Mouse (Mus musculus) hindbrain, embryonic 14.5 days (tissue): ENCODE results near the gene Olfr1163. TPM values are rescaled to one million over a fixed set of nuclear protein-coding genes. Genes with fewer than 3 reads are reported as not detected.
"Not testable (repeated sequence)": the region's sequence is repeated elsewhere in the genome, so short reads cannot be mapped to it uniquely, and the experiment has no call there.

ENCODE experiments used
- ATAC-seq: fragments of 200-750 bp; cut with Nextera tagmentation; 2 replicates; pipeline ENCODE4 v1.8.0; 2017; ENCODE audit warnings: moderate number of reproducible peaks, mild to moderate bottlenecking, moderate TSS enrichment, moderate library complexity; ENCODE audit not compliant: low FRiP score
- DNase-seq: peaks from one replicate; pipeline ENCODE4 v3.0.0-alpha.2; 2015; ENCODE audit warnings: low spot score
- H3K27ac ChIP-seq: fragments of 300-500 bp; sonication (generic); 2 replicates; pipeline ENCODE4 v1.5.1; 2014; ENCODE audit warnings: mild to moderate bottlenecking, moderate library complexity
- H3K27me3 ChIP-seq: fragments of 300-500 bp; sonication (generic); 2 replicates; pipeline ENCODE4 v1.6.1; 2014; ENCODE audit warnings: mild to moderate bottlenecking, low read length, mixed read lengths; ENCODE audit not compliant: control insufficient read depth, insufficient read depth
- H3K36me3 ChIP-seq: fragments of 300-500 bp; sonication (generic); replicated peaks from 2 replicates; pipeline ENCODE4 v1.6.1; 2014; ENCODE audit not compliant: control insufficient read depth, insufficient read depth
- H3K4me1 ChIP-seq: fragments of 300-500 bp; sonication (generic); replicated peaks from 2 replicates; pipeline ENCODE4 v1.6.1; 2014; ENCODE audit warnings: antibody characterized with exemption, low read length, mixed read lengths; ENCODE audit not compliant: control insufficient read depth, insufficient read depth
- H3K4me2 ChIP-seq: fragments of 300-500 bp; sonication (generic); replicated peaks from 2 replicates; pipeline ENCODE4 v1.6.1; 2014; ENCODE audit warnings: mild to moderate bottlenecking, moderate library complexity
- H3K4me3 ChIP-seq: fragments of 300-500 bp; sonication (generic); replicated peaks from 2 replicates; pipeline ENCODE4 v1.5.1; 2014; ENCODE audit warnings: mild to moderate bottlenecking, low read length
- H3K9ac ChIP-seq: fragments of 300-500 bp; sonication (generic); 2 replicates; pipeline ENCODE4 v1.6.1; 2014
- H3K9me3 ChIP-seq: fragments of 300-500 bp; sonication (generic); 2 replicates; pipeline ENCODE4 v1.6.1; 2016; ENCODE audit warnings: low read length; ENCODE audit not compliant: control insufficient read depth
- WGBS: fragments of 180-500 bp; shearing (Covaris S2); extraction: QIAGEN DNeasy Blood & Tissue Kit; methylation state at CpG from one replicate; pipeline ENCODE4 v1.1.7; 2014; 5-methylcytosine and 5-hydroxymethylcytosine counted together
- polyA plus RNA-seq: library from polyadenylated mRNA; unstranded; fragments of >200 nt; fragmentation: Nextera tagmentation; extraction: Ambion mirVana; gene quantifications from 2 replicates; pipeline ENCODE4 v1.2.1, GENCODE M21; 2014

Gene Olfr1163
- polyA plus RNA-seq, result not detected in 2 replicates

DNA sequence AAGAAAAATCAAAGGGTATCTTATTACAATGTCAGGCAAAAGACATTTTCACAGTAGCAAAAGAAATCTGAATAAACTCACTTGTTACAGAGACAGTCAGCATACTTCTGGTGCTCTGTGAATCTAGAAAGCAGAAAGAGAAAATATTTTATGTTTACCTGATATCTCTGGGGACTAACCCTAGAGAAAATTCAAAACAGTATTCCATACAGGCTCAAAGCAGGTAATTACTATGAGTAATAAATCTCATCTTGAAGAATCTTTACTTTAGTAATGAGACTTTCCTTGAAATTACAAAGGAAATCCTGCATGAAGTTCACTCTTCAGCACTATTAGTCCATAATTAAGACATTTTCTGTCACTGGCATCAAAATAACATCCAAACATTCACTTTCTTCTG, at the start of gene Olfr1163:
Olfr1163 (minus strand) TSS at position 101 of the 400 bp plus-strand sequence.
- ATAC-seq, result no peak
- Histone ChIP-seq H3K9me3 (no peaks in the 10 kb centered on the region), H3K4me3 (no peak within 1 kb of the TSS), H3K4me2 (no peak within 1 kb of the TSS), H3K27ac (no peak within 1 kb of the TSS), H3K27me3 (no peaks in the 10 kb centered on the region), H3K9ac (no peak within 1 kb of the TSS), H3K36me3 (no peaks in the 10 kb centered on the region), H3K4me1 (no peaks in the 10 kb centered on the region)
- DNase-seq, result no peak

DNA sequence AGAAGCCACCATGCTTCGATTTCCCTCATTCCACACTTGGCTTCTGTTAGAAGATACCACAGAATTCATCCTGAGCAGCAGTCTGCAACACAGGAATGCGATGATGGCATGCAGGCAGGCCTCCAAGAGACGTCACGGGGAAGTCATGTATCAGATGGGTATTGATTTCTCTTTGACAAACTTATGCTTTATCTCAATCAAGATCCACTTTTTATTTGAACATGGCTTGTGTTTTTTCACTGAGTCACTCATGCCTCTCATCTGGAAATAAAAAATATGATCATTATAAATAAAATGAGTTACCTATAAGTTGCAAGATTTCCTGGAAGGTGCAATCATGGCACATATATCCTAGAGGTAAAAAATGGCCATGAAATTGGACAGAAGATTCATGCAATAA, 22.2 kb upstream of the Olfr1163 start, which contains the start of gene Olfr1164:
Olfr1164 (minus strand) TSS at position 101 of the 400 bp plus-strand sequence.
- H3K4me2 ChIP-seq, result no peak within 1 kb of the TSS
- H3K27ac ChIP-seq, result no peak within 1 kb of the TSS
- no peaks in the 10 kb centered on the region for H3K36me3 ChIP-seq
- 83% methylated on average over 4 of the region's 4 CpGs for WGBS
- H3K4me1 ChIP-seq, result no peaks in the 10 kb centered on the region
- no peaks in the 10 kb centered on the region for H3K27me3 ChIP-seq
- H3K9ac ChIP-seq, result no peak within 1 kb of the TSS
- no peak within 1 kb of the TSS for H3K4me3 ChIP-seq
- DNase-seq (no peak), ATAC-seq (no peak)
- no peaks in the 10 kb centered on the region for H3K9me3 ChIP-seq

DNA sequence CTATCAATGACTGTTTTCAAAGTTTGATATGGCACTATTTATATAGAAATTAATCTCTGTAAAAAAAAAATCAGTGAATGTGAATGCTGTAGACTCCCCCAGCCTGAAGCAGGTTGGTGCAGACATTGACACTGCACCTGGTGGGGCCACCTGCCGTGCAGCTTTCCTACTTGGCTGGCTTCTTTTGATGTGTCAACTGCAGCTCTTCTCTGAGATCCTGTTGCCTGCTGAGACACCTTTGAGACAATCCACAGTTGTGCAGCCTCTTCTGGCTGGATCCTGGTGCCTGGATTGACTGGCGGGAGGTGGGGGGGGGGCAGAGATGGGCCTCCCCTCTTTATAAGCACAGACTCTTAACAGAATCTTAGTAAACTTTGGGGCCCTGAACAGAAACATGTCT, 8.0 kb downstream of the Olfr1163 start:
- Histone ChIP-seq H3K4me1 (no peaks in the 10 kb centered on the region), H3K9me3 (no peaks in the 10 kb centered on the region), H3K9ac (no peak overlapping the region), H3K4me3 (no peak overlapping the region), H3K27me3 (no peaks in the 10 kb centered on the region), H3K27ac (no peak overlapping the region), H3K36me3 (no peaks in the 10 kb centered on the region), H3K4me2 (no peak overlapping the region)
- DNase-seq (no peak), ATAC-seq (no peak)
- WGBS, result 79% methylated on average over 2 of the region's 2 CpGs

DNA sequence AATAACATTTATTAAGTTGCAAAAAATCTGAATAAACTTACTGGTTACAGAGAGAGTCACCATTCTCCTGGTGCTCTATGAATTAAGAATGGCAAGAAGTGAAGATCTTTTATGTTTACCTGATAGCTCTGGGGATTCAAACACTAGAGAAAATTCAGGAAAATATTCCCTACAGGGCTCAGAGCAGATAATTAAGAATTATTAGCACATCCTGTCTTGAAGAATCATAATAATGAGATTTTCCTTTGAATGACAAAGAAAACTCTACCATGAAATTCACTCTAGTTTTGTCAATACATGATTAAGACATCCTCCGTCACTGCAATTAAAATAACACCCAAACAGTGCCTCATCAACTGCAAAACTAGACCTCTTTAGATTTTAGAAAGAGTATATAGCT, 20.6 kb downstream of the Olfr1163 start, which contains the start of gene Olfr1162:
Olfr1162 (minus strand) TSS at position 101 of the 400 bp plus-strand sequence.
- Histone ChIP-seq H3K4me2 (no peak within 1 kb of the TSS), H3K27me3 (no peaks in the 10 kb centered on the region), H3K4me3 (no peak within 1 kb of the TSS), H3K36me3 (no peaks in the 10 kb centered on the region), H3K4me1 (no peaks in the 10 kb centered on the region), H3K9me3 (no peaks in the 10 kb centered on the region), H3K9ac (no peak within 1 kb of the TSS), H3K27ac (no peak within 1 kb of the TSS)
- DNase-seq (no peak), ATAC-seq (no peak)
- 86% methylated on average over 1 of the region's 1 CpGs for WGBS

DNA sequence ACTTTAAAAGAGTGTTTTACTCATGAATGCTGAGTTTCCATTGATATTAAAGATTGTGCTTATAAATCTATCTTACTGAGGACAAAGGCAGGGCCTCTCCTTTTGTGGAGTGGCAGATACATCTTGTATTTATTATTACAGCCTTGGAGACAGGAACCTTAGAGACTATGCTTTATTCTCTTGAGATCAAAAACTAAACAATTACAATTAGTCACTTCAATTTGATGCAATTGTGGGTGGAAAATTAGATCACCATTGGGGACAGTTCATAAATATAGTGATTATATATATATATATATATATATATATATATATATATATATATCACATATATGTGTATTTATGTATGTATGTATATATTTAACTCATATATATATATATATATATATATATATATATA, 34.0 kb downstream of the Olfr1163 start, which contains the start of gene Olfr73:
Olfr73 (minus strand) TSS at position 101 of the 400 bp plus-strand sequence.
- no peak for ATAC-seq
- H3K27ac ChIP-seq, result no peak within 1 kb of the TSS

DNA sequence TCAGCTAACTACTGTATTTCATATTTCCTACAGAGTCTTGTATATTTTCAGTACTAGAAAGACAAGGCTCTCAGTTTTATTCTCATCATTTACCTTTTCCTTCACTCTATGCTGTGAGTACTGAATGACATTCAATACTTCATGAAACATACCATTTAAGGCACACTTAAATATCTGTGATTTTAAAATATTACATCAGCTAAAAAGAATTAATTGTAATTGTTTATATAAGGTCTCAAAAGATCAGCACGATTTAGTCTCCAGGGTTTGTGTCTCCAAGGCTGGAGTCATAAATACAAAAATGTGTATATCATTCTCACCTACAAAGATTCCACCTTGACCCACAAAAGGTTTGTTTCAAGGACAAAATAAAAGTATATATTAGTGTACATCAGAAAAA, 49.2 kb downstream of the Olfr1163 start, which contains the start of gene Olfr1161:
Olfr1161 (plus strand) TSS at position 301 of the 400 bp plus-strand sequence.
- DNase-seq, H3K27me3 ChIP-seq, ATAC-seq, H3K4me3 ChIP-seq, H3K4me2 ChIP-seq, H3K27ac ChIP-seq, H3K36me3 ChIP-seq, H3K9me3 ChIP-seq, H3K4me1 ChIP-seq, H3K9ac ChIP-seq: not testable (repeated sequence)
- WGBS, result 79% methylated on average over 1 of the region's 1 CpGs

More for the DNA sequence above, 34.0 kb downstream of the Olfr1163 start, which contains the start of gene Olfr73:
- Histone ChIP-seq H3K4me3 (no peak within 1 kb of the TSS), H3K4me1 (no peaks in the 10 kb centered on the region), H3K4me2 (no peak within 1 kb of the TSS), H3K9ac (no peak within 1 kb of the TSS), H3K27me3 (no peaks in the 10 kb centered on the region), H3K9me3 (no peaks in the 10 kb centered on the region), H3K36me3 (no peaks in the 10 kb centered on the region)
- no peak for DNase-seq

Other genes starting within 250 kb of the Olfr1163 start
- gene Olfr1148, start 241.3 kb downstream of the Olfr1163 start, polyA plus RNA-seq, result not detected in 2 replicates
- gene Olfr1150-ps1, start 227.8 kb downstream of the Olfr1163 start, polyA plus RNA-seq, result not detected in 2 replicates
- not detected in 2 replicates for gene Olfr1151, start 216.0 kb downstream of the Olfr1163 start, polyA plus RNA-seq
- not detected in 2 replicates for gene Olfr1152, start 205.3 kb downstream of the Olfr1163 start, polyA plus RNA-seq
- not detected in 2 replicates for gene Olfr1153, start 176.9 kb downstream of the Olfr1163 start, polyA plus RNA-seq
- gene Olfr1154, start 166.7 kb downstream of the Olfr1163 start, polyA plus RNA-seq, result not detected in 2 replicates
- not detected in 2 replicates for gene Olfr1155, start 126.7 kb downstream of the Olfr1163 start, polyA plus RNA-seq
- not detected in 2 replicates for gene Olfr1156, start 118.7 kb downstream of the Olfr1163 start, polyA plus RNA-seq
- gene Olfr1157, start 103.5 kb downstream of the Olfr1163 start, polyA plus RNA-seq, result not detected in 2 replicates
- not detected in 2 replicates for gene Olfr74, start 97.2 kb downstream of the Olfr1163 start, polyA plus RNA-seq
- gene Olfr1158, start 81.7 kb downstream of the Olfr1163 start, polyA plus RNA-seq, result not detected in 2 replicates
- not detected in 2 replicates for gene Olfr1160, start 63.6 kb downstream of the Olfr1163 start, polyA plus RNA-seq
- gene Olfr1161, start 49.1 kb downstream of the Olfr1163 start, polyA plus RNA-seq, result not detected in 2 replicates
- not detected in 2 replicates for gene Olfr73, start 34.1 kb downstream of the Olfr1163 start, polyA plus RNA-seq
- not detected in 2 replicates for gene Olfr1162, start 20.7 kb downstream of the Olfr1163 start, polyA plus RNA-seq
- not detected in 2 replicates for gene Olfr1164, start 22.1 kb upstream of the Olfr1163 start, polyA plus RNA-seq
- not detected in 2 replicates for gene Olfr1166, start 56.4 kb upstream of the Olfr1163 start, polyA plus RNA-seq
- not detected in 2 replicates for gene Olfr1167, start 83.4 kb upstream of the Olfr1163 start, polyA plus RNA-seq
- gene Olfr1168, start 110.0 kb upstream of the Olfr1163 start, polyA plus RNA-seq, result not detected in 2 replicates
- gene Olfr1170, start 156.5 kb upstream of the Olfr1163 start, polyA plus RNA-seq, result not detected in 2 replicates
- gene Olfr1173, start 208.0 kb upstream of the Olfr1163 start, polyA plus RNA-seq, result not detected in 2 replicates
- gene Olfr1174-ps, start 243.3 kb upstream of the Olfr1163 start, polyA plus RNA-seq, result not detected in 2 replicates